Mouse (Mus musculus) intestine, embryonic 16.5 days (tissue): ENCODE data around the gene Pmel. TPM values are rescaled to one million over a fixed set of nuclear protein-coding genes. Genes with fewer than 3 reads are reported as not detected.

Source experiments
- ATAC-seq: fragments of 200-750 bp; cut with Nextera tagmentation; 2 replicates; pipeline ENCODE4 v1.8.0; 2017; ENCODE audit warnings: moderate TSS enrichment, moderate library complexity
- H3K27ac ChIP-seq: fragments of 300-500 bp; sonication (generic); 2 replicates; pipeline ENCODE4 v1.5.1; 2014; ENCODE audit warnings: mild to moderate bottlenecking, low read length
- H3K27me3 ChIP-seq: fragments of 300-500 bp; sonication (generic); replicated peaks from 2 replicates; pipeline ENCODE4 v1.6.1; 2014; ENCODE audit warnings: low read length, control low read depth, mixed read lengths; ENCODE audit not compliant: control insufficient read depth, insufficient read depth
- H3K36me3 ChIP-seq: fragments of 300-500 bp; sonication (generic); 2 replicates; pipeline ENCODE4 v1.6.1; 2014; ENCODE audit warnings: low read length, control low read depth; ENCODE audit not compliant: control insufficient read depth, insufficient read depth
- H3K4me1 ChIP-seq: fragments of 300-500 bp; sonication (generic); 2 replicates; pipeline ENCODE4 v1.6.1; 2014; ENCODE audit warnings: low read length, control low read depth, mixed read lengths; ENCODE audit not compliant: control insufficient read depth, insufficient read depth
- H3K4me2 ChIP-seq: fragments of 300-500 bp; sonication (generic); 2 replicates; pipeline ENCODE4 v1.6.1; 2014; ENCODE audit warnings: low read depth, low read length, control low read depth
- H3K4me3 ChIP-seq: fragments of 300-500 bp; sonication (generic); 2 replicates; pipeline ENCODE4 v1.5.1; 2014; ENCODE audit warnings: mild to moderate bottlenecking, low read length
- H3K9ac ChIP-seq: fragments of 300-500 bp; sonication (generic); 2 replicates; pipeline ENCODE4 v1.6.1; 2014; ENCODE audit warnings: low read depth, low read length
- H3K9me3 ChIP-seq: fragments of 300-500 bp; sonication (generic); 2 replicates; pipeline ENCODE4 v1.6.1; 2016; ENCODE audit warnings: low read length, control low read depth; ENCODE audit not compliant: control insufficient read depth
- WGBS: fragments of 180-500 bp; shearing (Covaris S2); extraction: QIAGEN DNeasy Blood & Tissue Kit; methylation state at CpG from one replicate; pipeline ENCODE4 v1.1.7; 2014; 5-methylcytosine and 5-hydroxymethylcytosine counted together
- polyA plus RNA-seq: library from polyadenylated mRNA; unstranded; fragments of >200 nt; fragmentation: Nextera tagmentation; extraction: Ambion mirVana; gene quantifications from 2 replicates; pipeline ENCODE4 v1.2.1, GENCODE M21; 2015

Pmel gene
- polyA plus RNA-seq, 1 experiment from 2014 or later, result 1.5 TPM

DNA sequence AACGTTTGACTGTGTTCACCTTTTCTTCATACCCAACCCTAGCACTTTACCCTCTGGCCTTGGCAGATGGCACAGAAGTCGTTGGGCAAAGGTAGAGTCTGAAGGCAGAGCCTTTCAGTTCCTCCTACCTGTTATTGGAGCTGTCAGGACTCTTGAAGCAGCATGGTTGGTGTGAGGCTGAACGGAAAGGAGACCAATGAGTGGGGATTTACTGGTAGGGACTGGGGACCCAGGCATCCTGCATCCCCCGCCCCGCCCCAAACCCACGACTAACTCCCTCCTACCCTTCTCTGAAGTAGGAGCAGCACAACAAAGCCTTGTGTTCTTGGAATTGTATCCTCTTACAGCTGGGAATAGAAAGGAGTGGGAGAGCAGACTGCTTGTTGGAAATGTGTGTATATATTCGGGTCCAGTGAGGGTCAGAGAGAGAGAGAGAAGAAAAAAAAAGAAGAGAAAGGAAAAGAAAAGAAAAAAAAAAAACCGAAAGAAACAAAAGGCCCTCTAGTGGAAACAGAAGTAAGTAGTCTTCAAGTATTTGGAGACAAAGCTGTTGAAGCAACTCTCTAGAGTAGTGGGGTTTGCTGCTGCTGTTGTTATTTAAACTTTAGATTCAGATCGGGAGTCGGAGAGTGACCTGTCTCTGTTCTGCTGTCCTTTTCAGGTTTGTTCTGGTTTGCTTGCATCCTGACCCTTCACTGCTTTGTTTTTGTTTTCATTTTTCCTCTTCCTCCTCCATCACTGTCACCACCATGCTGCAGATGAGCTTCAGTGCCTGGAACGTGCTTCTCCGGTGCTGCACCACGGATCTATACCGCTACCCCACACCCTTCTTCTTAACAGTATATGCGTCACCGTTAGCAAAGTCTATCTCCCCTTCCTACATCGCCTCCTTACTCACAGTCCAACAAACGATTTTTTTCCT lies 40.9 kb downstream of the Pmel start, which contains the start of gene Dgka:
TSS of gene Dgka (minus strand) at position 176 of the 922 bp plus-strand sequence.
- Histone ChIP-seq H3K4me1 (peaks cover 20% of the 10 kb centered on the region), H3K27ac (peak within 1 kb of the TSS; percentile 68), H3K4me2 (peak within 1 kb of the TSS; percentile 94), H3K4me3 (peak within 1 kb of the TSS; percentile 71), H3K36me3 (no peaks in the 10 kb centered on the region), H3K27me3 (no peaks in the 10 kb centered on the region), H3K9me3 (no peaks in the 10 kb centered on the region), H3K9ac (peak within 1 kb of the TSS; percentile 92)
- 25% methylated on average over 18 of the region's 18 CpGs for WGBS
- ATAC-seq, result no peak

GRCm38 (mm10) chr10:128745946-128746613 lies 42.1 kb downstream of the Pmel start:
- H3K27me3 ChIP-seq, result no peaks in the 10 kb centered on the region
- H3K27ac ChIP-seq, result no peak overlapping the region
- no peak overlapping the region for H3K4me2 ChIP-seq
- H3K9ac ChIP-seq, result no peak overlapping the region
- no peaks in the 10 kb centered on the region for H3K36me3 ChIP-seq
- no peak for ATAC-seq
- WGBS, result 91% methylated on average over 10 of the region's 10 CpGs
- no peaks in the 10 kb centered on the region for H3K9me3 ChIP-seq
- peaks cover 23% of the 10 kb centered on the region for H3K4me1 ChIP-seq
- no peak overlapping the region for H3K4me3 ChIP-seq

GRCm38 (mm10) chr10:128746972-128747645 lies 43.1 kb downstream of the Pmel start:
- Histone ChIP-seq H3K27ac (peak overlapping the region; percentile 98), H3K4me3 (peak overlapping the region; percentile 68), H3K27me3 (no peaks in the 10 kb centered on the region), H3K9me3 (no peaks in the 10 kb centered on the region), H3K9ac (peak overlapping the region; percentile 88), H3K4me2 (peak overlapping the region; percentile 82), H3K4me1 (peaks cover 23% of the 10 kb centered on the region), H3K36me3 (no peaks in the 10 kb centered on the region)
- peak; percentile 0; the same call in 1 of the 2 replicates for ATAC-seq
- WGBS, result 44% methylated on average over 9 of the region's 9 CpGs

DNA sequence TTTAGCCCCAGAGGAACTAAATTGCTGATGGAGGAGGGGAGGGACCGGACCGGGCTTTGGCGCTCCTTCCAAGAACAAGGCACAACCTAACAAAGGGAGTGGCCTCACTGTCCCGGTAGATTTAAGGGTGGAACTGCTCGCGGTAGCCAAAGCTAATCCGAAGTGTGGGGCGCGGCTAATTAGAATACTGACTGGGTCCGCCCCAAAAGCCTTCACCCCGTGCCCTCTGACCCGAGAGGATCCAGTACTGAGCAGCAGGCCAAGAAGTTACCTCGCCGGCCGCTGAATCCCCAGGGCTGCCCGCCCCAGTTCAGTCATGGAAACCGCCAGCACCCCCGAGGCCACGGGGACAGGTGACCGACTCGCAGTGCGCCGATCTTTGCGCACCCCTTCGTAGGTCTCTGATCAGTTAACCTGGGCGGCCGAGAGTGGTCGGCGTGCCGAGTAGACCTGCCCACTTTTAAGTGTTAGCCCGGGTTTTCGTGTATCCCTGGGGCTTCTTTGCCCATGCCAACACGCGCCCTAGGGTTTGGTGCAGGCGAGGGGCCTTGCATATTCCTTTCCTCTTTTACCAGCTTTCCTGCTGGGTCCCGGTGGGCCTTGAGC lies 43.8 kb downstream of the Pmel start, which contains the start of gene Pym1:
TSS of gene Pym1 (plus strand) at position 244 of the 606 bp plus-strand sequence.
- no peaks in the 10 kb centered on the region for H3K27me3 ChIP-seq
- 0% methylated on average over 36 of the region's 36 CpGs for WGBS
- H3K4me1 ChIP-seq, result peaks cover 19% of the 10 kb centered on the region
- H3K27ac ChIP-seq, result peak within 1 kb of the TSS; percentile 98
- H3K4me3 ChIP-seq, result peak within 1 kb of the TSS; percentile 68
- no peaks in the 10 kb centered on the region for H3K36me3 ChIP-seq
- H3K4me2 ChIP-seq, result peak within 1 kb of the TSS; percentile 82
- ATAC-seq, result peak; percentile 79
- no peaks in the 10 kb centered on the region for H3K9me3 ChIP-seq
- peak within 1 kb of the TSS; percentile 88 for H3K9ac ChIP-seq

DNA sequence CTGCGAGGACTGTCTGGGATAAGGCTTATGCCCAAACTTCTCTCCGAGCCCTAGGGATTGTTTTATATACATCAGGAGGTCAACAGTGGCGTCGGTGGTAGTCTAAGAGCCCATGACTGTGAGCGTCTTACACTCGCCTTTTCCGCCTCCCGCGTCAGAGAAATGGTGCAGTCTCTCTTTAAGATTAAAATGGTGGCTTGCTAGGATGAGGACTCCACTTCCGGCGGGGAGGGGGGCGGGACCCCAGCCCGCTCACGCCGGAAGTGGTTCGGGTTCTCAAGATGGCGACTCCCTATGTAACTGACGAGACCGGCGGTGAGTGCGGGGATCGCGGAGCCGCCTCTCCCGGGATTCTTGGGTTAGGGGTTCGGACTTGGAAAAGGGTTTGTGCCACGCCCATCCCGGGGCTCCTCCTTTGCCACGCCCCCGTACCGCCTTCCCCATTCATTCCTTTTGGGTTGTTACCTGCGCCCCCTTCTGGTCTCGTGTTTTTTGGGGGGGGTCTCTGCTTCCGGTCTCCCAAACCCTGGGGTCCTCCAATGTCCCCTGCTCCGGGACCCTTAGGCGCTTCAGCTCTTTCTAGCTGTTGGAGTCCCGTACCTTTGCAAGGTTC lies 44.4 kb downstream of the Pmel start:
- peak; percentile 87 for ATAC-seq
- Histone ChIP-seq H3K4me2 (peak overlapping the region; percentile 82), H3K9ac (peak overlapping the region; percentile 88), H3K36me3 (no peaks in the 10 kb centered on the region), H3K4me1 (peaks cover 17% of the 10 kb centered on the region), H3K27me3 (no peaks in the 10 kb centered on the region), H3K27ac (peak overlapping the region; percentile 98), H3K4me3 (peak overlapping the region; percentile 68), H3K9me3 (no peaks in the 10 kb centered on the region)
- WGBS, result under 1% methylated on average over 37 of the region's 37 CpGs

Other genes starting within 250 kb of the Pmel start
- gene Smarcc2, start 244.9 kb upstream of the Pmel start, polyA plus RNA-seq, result 46.6 and 51.1 TPM in 2 replicates
- 1,841 and 1,876 TPM in 2 replicates for gene Myl6, start 210.1 kb upstream of the Pmel start, polyA plus RNA-seq
- 2.8 TPM in 2 replicates for gene Myl6b, start 205.5 kb upstream of the Pmel start, polyA plus RNA-seq
- 24.4 and 25.7 TPM in 2 replicates for gene Esyt1, start 178.3 kb upstream of the Pmel start, polyA plus RNA-seq
- gene Zc3h10, start 156.4 kb upstream of the Pmel start, polyA plus RNA-seq, result 13.3 and 13.6 TPM in 2 replicates
- 3,191 and 3,364 TPM in 2 replicates for gene Rpl41, start 154.9 kb upstream of the Pmel start, polyA plus RNA-seq
- 171 and 196 TPM in 2 replicates for gene Pa2g4, start 138.2 kb upstream of the Pmel start, polyA plus RNA-seq
- gene Erbb3, start 114.5 kb upstream of the Pmel start, polyA plus RNA-seq, result 29.6 and 34.9 TPM in 2 replicates
- gene Rps26, start 77.4 kb upstream of the Pmel start, polyA plus RNA-seq, result 580 and 624 TPM in 2 replicates
- 1.6 and 2.0 TPM in 2 replicates for gene Ikzf4, start 58.2 kb upstream of the Pmel start, polyA plus RNA-seq
- gene Suox, start 30.1 kb upstream of the Pmel start, polyA plus RNA-seq, result 11.8 and 13.0 TPM in 2 replicates
- gene Rab5b, start 7.9 kb upstream of the Pmel start, polyA plus RNA-seq, result 61.6 and 64.5 TPM in 2 replicates
- 60.4 and 65.2 TPM in 2 replicates for gene Cdk2, start 836 bp downstream of the Pmel start, polyA plus RNA-seq
- gene Dgka, start 40.7 kb downstream of the Pmel start, polyA plus RNA-seq, result 7.8 and 7.9 TPM in 2 replicates
- 28.4 and 31.5 TPM in 2 replicates for gene Pym1, start 43.7 kb downstream of the Pmel start, polyA plus RNA-seq
- 0.66 and 0.81 TPM in 2 replicates for gene Mmp19, start 86.7 kb downstream of the Pmel start, polyA plus RNA-seq
- 45.5 and 45.8 TPM in 2 replicates for gene Dnajc14, start 99.9 kb downstream of the Pmel start, polyA plus RNA-seq
- 11.6 and 13.4 TPM in 2 replicates for gene Tmem198b, start 100.2 kb downstream of the Pmel start, polyA plus RNA-seq
- gene Sarnp, start 113.1 kb downstream of the Pmel start, polyA plus RNA-seq, result 154 and 172 TPM in 2 replicates
- gene Ormdl2, start 117.5 kb downstream of the Pmel start, polyA plus RNA-seq, result 126 and 132 TPM in 2 replicates
- gene Gdf11, start 187.5 kb downstream of the Pmel start, polyA plus RNA-seq, result 2.1 and 2.2 TPM in 2 replicates
- 794 TPM in 2 replicates for gene Cd63, start 196.8 kb downstream of the Pmel start, polyA plus RNA-seq
- gene Rdh5, start 218.7 kb downstream of the Pmel start, polyA plus RNA-seq, result 18.6 and 18.8 TPM in 2 replicates
- gene Bloc1s1, start 219.8 kb downstream of the Pmel start, polyA plus RNA-seq, result 208 and 220 TPM in 2 replicates
- 3.3 and 3.7 TPM in 2 replicates for gene Itga7, start 229.6 kb downstream of the Pmel start, polyA plus RNA-seq